Mouse (Mus musculus) layer of hippocampus, postnatal 14 days (tissue): ENCODE results near the gene Cln5. TPM values are rescaled to one million over a fixed set of nuclear protein-coding genes. Genes with fewer than 3 reads are reported as not detected.

Experiments used
- DNase-seq, 2 experiments: peaks; one replicate each; pipeline ENCODE4 v3.0.0; 2021 to 2022; ENCODE audit warnings: low spot score in 2 of 2, mixed read lengths in 1 of 2
- total RNA-seq, 2 experiments: library from RNA; stranded (reverse); gene quantifications; 2 replicates each; pipeline ENCODE4 v1.2.3; 2021

The Cln5 gene
- total RNA-seq, 2 experiments from 2014 or later = 6.4 to 8.9 TPM

- DNase-seq = no peak
Observed at GRCm38 (mm10) chr14:103078006-103078912, 8.2 kb downstream of the Cln5 start.

- DNase-seq = peak in 1 of 2 experiments; percentile 29
Observed at GRCm38 (mm10) chr14:103079209-103079977, 9.4 kb downstream of the Cln5 start.

GRCm38 (mm10) chr14:103085840-103086533, 16.0 kb downstream of the Cln5 start:
- no peak for DNase-seq

GRCm38 (mm10) chr14:103086671-103087324, 16.8 kb downstream of the Cln5 start:
- no peak for DNase-seq

- no peak for DNase-seq
Observed at GRCm38 (mm10) chr14:103087846-103088245, 17.8 kb downstream of the Cln5 start.

GRCm38 (mm10) chr14:103088624-103089023, 18.6 kb downstream of the Cln5 start:
- DNase-seq = peak in 1 of 2 experiments; percentile 58

- no peak for DNase-seq
Observed at GRCm38 (mm10) chr14:103093236-103093635, 23.2 kb downstream of the Cln5 start.

- no peak for DNase-seq
Observed at GRCm38 (mm10) chr14:103093670-103094069, 23.7 kb downstream of the Cln5 start.

GRCm38 (mm10) chr14:103095036-103095435, 25.0 kb downstream of the Cln5 start:
- no peak for DNase-seq

GRCm38 (mm10) chr14:103095826-103096225, 25.8 kb downstream of the Cln5 start:
- no peak for DNase-seq

- no peak for DNase-seq
Observed at GRCm38 (mm10) chr14:103096621-103097020, 26.6 kb downstream of the Cln5 start.

GRCm38 (mm10) chr14:103098213-103098586, 28.2 kb downstream of the Cln5 start:
- DNase-seq = no peak

- DNase-seq = peak; percentile 72 to 77
Observed at GRCm38 (mm10) chr14:103098587-103099235, 28.7 kb downstream of the Cln5 start.

GRCm38 (mm10) chr14:103099238-103099933, 29.4 kb downstream of the Cln5 start, which contains the start of gene Fbxl3:
Gene Fbxl3 (minus strand): TSS chr14:103099566.
- peak; percentile 80 for DNase-seq

- no peak for DNase-seq
Observed at GRCm38 (mm10) chr14:103100296-103100695, 30.3 kb downstream of the Cln5 start.

- DNase-seq = no peak
Observed at GRCm38 (mm10) chr14:103101171-103101570, 31.2 kb downstream of the Cln5 start.

GRCm38 (mm10) chr14:103102246-103102645, 32.2 kb downstream of the Cln5 start:
- no peak for DNase-seq

- no peak for DNase-seq
Observed at GRCm38 (mm10) chr14:103102731-103103335, 32.8 kb downstream of the Cln5 start.

GRCm38 (mm10) chr14:103106301-103106700, 36.3 kb downstream of the Cln5 start:
- DNase-seq = no peak
